Mouse (Mus musculus) hindbrain, embryonic 13.5 days (tissue): ENCODE results near the gene Mmd. TPM values are rescaled to one million over a fixed set of nuclear protein-coding genes. Genes with fewer than 3 reads are reported as not detected.
"Not testable (repeated sequence)": the region's sequence is repeated elsewhere in the genome, so short reads cannot be mapped to it uniquely, and the experiment has no call there.

Experiments used
- ATAC-seq: fragments of 200-750 bp; cut with Nextera tagmentation; 2 replicates; pipeline ENCODE4 v1.8.0; 2017; ENCODE audit warnings: moderate TSS enrichment; ENCODE audit not compliant: low FRiP score
- H3K27ac ChIP-seq: fragments of 300-500 bp; sonication (generic); 2 replicates; pipeline ENCODE4 v1.5.1; 2015; ENCODE audit warnings: inconsistent platforms, mild to moderate bottlenecking, moderate library complexity
- H3K27me3 ChIP-seq: fragments of 300-500 bp; sonication (generic); 2 replicates; pipeline ENCODE4 v1.6.1; 2015; ENCODE audit warnings: mild to moderate bottlenecking, inconsistent platforms
- H3K36me3 ChIP-seq: fragments of 300-500 bp; sonication (generic); 2 replicates; pipeline ENCODE4 v1.6.1; 2015; ENCODE audit warnings: mild to moderate bottlenecking, inconsistent platforms
- H3K4me1 ChIP-seq: fragments of 300-500 bp; sonication (generic); replicated peaks from 2 replicates; pipeline ENCODE4 v1.6.1; 2015; ENCODE audit warnings: inconsistent platforms
- H3K4me2 ChIP-seq: fragments of 300-500 bp; sonication (generic); 2 replicates; pipeline ENCODE4 v1.6.1; 2015; ENCODE audit warnings: inconsistent platforms, mild to moderate bottlenecking, moderate library complexity
- H3K4me3 ChIP-seq: fragments of 300-500 bp; sonication (generic); 2 replicates; pipeline ENCODE4 v1.5.1; 2015; ENCODE audit warnings: mild to moderate bottlenecking, inconsistent platforms
- H3K9ac ChIP-seq: fragments of 300-500 bp; sonication (generic); 2 replicates; pipeline ENCODE4 v1.6.1; 2015; ENCODE audit warnings: mild to moderate bottlenecking, inconsistent platforms
- H3K9me3 ChIP-seq: fragments of 300-500 bp; sonication (generic); 2 replicates; pipeline ENCODE4 v1.6.1; 2016; ENCODE audit warnings: inconsistent platforms
- WGBS: fragments of 180-500 bp; shearing (Covaris S2); methylation state at CpG from one replicate; pipeline ENCODE4 v1.1.7; 2015; 5-methylcytosine and 5-hydroxymethylcytosine counted together
- polyA plus RNA-seq: library from polyadenylated mRNA; unstranded; fragments of >200 nt; fragmentation: Nextera tagmentation; extraction: Ambion mirVana; gene quantifications from 2 replicates; pipeline ENCODE4 v1.2.1, GENCODE M21; 2015

The Mmd gene
- polyA plus RNA-seq, 1 experiment from 2014 or later: 114 TPM

DNA sequence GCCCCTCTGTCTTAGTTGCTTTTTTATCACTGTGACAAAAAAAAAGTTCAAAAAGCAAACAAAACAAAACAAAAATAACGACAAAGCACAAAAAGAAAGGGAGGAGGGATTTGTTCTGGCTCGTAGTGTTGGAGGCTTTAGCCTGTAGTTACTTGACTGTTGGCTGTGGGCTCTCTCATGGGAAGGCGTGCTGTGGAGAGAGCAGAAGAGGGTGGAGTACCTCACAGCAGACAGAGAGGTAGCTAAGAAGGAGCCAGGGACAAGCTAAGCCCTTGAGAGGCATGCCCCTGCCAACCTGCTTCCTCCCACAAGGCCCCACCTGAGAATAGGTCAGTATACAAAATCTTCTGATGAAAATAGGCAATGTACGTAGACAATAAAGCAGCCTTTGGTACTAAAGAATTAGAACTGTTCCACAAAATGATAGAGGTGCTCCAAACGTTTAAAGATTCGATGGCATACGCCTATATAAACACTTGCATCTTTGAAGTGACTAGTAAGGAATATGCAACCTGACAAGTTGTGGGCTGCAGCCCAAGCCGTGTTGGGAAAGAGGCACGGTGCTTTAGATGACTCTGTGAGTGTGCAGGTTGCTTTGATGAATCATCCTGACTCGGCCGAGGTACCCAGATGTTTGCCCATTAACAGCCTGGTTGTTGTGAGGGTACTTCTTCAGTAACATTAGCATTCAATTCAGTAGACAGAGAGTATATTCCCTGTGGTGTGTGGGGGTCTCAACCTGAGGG lies 21.0 kb downstream of the Mmd start:
- Histone ChIP-seq H3K36me3 (peaks cover 58% of the 10 kb centered on the region), H3K4me1 (peaks cover 17% of the 10 kb centered on the region), H3K27ac (no peak overlapping the region), H3K4me2 (no peak overlapping the region), H3K27me3 (no peaks in the 10 kb centered on the region), H3K9me3 (no peaks in the 10 kb centered on the region), H3K9ac (no peak overlapping the region), H3K4me3 (no peak overlapping the region)
- WGBS: 87% methylated on average over 11 of the region's 11 CpGs
- ATAC-seq: no peak

DNA sequence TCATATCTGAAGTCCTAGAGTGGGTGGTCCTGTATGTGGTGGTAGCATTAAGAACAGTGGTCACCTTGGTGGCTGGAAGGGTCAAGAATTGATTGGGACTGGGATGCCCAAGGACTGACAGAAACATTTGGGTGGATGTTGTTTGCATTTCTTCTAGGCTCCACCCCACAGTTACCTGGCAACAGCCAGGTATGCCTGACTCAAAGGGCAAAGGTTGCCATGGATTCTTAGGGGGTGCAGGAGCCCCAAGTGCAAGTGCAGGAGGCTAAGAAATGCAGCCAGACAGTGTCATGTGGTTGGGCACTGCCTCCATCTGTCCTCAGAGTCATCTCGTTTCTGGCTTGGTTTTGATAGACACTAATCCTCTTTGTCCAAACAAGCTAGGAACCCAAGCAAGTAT lies 24.9 kb downstream of the Mmd start:
- Histone ChIP-seq H3K27ac (no peak overlapping the region), H3K4me2 (no peak overlapping the region), H3K36me3 (peaks cover 57% of the 10 kb centered on the region), H3K27me3 (no peaks in the 10 kb centered on the region), H3K4me3 (no peak overlapping the region), H3K4me1 (peaks cover 11% of the 10 kb centered on the region), H3K9ac (no peak overlapping the region), H3K9me3 (no peaks in the 10 kb centered on the region)
- ATAC-seq: no peak
- WGBS: 73% methylated on average over 1 of the region's 1 CpGs

DNA sequence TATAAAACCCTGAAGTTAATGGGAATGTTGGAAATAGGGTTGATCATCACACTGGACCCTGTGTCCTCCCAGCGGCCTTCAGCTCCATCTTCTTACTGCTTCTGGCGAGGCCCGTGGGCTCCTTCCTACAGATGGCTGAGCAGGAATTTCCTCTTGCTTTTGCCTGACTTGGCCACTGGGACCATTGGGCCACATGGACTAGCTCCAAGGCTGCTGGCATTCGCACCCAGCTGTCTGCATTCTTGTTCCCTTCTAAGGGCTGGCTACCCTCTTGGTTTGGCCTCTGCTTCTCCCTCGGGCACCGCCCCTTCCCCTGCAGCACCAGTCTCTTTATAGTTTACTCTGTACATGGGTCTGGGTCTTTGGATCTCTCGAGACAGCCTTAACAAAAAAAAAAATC lies 26.4 kb downstream of the Mmd start:
- Histone ChIP-seq H3K4me1 (no peaks in the 10 kb centered on the region), H3K36me3 (peaks cover 50% of the 10 kb centered on the region), H3K9me3 (no peaks in the 10 kb centered on the region), H3K9ac (no peak overlapping the region), H3K27me3 (no peaks in the 10 kb centered on the region), H3K27ac (no peak overlapping the region), H3K4me3 (no peak overlapping the region), H3K4me2 (no peak overlapping the region)
- no peak for ATAC-seq
- 90% methylated on average over 7 of the region's 7 CpGs for WGBS

DNA sequence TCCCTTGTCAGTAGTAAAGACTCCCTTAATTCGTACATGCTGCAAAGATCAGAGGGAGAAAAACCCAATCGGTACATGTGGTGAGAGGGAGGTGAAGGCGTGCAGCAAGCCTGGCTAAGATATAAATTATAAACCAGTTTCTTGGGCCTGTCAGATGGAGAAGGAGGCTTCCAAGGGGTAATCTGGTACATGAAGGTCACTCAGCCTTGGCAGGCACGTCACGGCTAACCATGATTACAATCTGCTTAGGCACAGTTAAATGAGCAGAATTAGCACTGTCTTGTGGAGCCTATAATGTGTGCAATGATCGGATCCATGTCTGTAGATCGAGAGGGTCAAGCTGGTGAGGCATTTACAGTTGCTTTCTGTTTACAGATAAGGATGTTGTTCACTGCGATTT lies 26.9 kb downstream of the Mmd start:
- H3K4me1 ChIP-seq: no peaks in the 10 kb centered on the region
- no peak overlapping the region for H3K4me2 ChIP-seq
- WGBS: 90% methylated on average over 8 of the region's 8 CpGs
- no peak overlapping the region for H3K9ac ChIP-seq
- no peak overlapping the region for H3K27ac ChIP-seq
- ATAC-seq: no peak
- peaks cover 46% of the 10 kb centered on the region for H3K36me3 ChIP-seq
- no peaks in the 10 kb centered on the region for H3K9me3 ChIP-seq
- H3K27me3 ChIP-seq: no peaks in the 10 kb centered on the region
- no peak overlapping the region for H3K4me3 ChIP-seq

- Histone ChIP-seq H3K9ac (no peak overlapping the region), H3K4me3 (no peak overlapping the region), H3K9me3 (no peaks in the 10 kb centered on the region), H3K36me3 (peaks cover 43% of the 10 kb centered on the region), H3K4me1 (no peaks in the 10 kb centered on the region), H3K27ac (no peak overlapping the region), H3K27me3 (no peaks in the 10 kb centered on the region), H3K4me2 (no peak overlapping the region)
- no peak for ATAC-seq
- WGBS: 94% methylated on average over 12 of the region's 12 CpGs
Observed at GRCm38 (mm10) chr11:90276561-90276960, 27.3 kb downstream of the Mmd start.

- H3K36me3 ChIP-seq: peaks cover 18% of the 10 kb centered on the region
- H3K9me3 ChIP-seq: no peaks in the 10 kb centered on the region
- H3K4me3 ChIP-seq: no peak overlapping the region
- no peak for ATAC-seq
- 93% methylated on average over 5 of the region's 5 CpGs for WGBS
- no peak overlapping the region for H3K27ac ChIP-seq
- no peaks in the 10 kb centered on the region for H3K4me1 ChIP-seq
- no peak overlapping the region for H3K9ac ChIP-seq
- H3K27me3 ChIP-seq: no peaks in the 10 kb centered on the region
- no peak overlapping the region for H3K4me2 ChIP-seq
Observed at GRCm38 (mm10) chr11:90280069-90280468, 30.8 kb downstream of the Mmd start.

DNA sequence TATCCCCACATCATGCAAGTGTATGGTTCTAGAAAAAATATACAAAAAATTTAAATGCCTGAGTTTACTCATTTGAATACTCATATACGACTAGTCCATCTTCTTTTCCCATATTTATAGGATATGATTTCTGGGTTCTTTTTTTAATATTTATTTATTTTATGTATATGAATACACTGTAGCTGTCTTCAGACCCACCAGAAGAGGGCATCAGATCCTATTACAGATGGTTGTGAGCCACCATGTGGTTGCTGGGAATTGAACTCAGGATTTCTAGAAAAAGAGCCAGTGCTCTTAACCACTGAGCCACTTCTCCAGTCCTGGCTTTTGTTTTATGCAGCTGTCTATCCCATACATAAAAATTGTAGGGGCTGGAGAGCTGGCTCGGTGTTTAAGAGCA lies 32.7 kb downstream of the Mmd start:
- not testable (repeated sequence) for ATAC-seq, H3K9ac ChIP-seq, H3K27ac ChIP-seq, H3K27me3 ChIP-seq, H3K36me3 ChIP-seq, H3K4me1 ChIP-seq, H3K9me3 ChIP-seq, H3K4me2 ChIP-seq, H3K4me3 ChIP-seq
- WGBS: 96% methylated on average over 2 of the region's 2 CpGs

DNA sequence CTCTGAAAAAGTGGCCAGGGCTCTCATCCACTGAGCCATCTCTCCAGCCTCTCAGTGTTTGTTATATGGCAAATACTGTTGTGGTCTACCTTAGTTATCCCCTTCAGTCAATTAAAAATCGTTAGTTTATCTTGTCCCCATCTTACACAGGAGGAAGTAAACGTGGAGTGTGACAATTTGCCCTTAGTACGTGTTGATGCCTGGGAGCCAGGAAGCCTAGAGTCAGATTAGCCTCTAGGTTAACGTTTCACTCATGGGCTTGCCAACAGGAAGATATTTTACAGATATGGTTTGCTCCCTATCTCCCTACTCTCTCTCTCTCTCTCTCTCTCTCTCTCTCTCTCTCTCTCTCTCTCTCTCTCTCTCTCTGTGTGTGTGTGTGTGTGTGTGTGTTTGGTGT lies 33.9 kb downstream of the Mmd start:
- Histone ChIP-seq H3K27me3 (no peaks in the 10 kb centered on the region), H3K4me2 (no peak overlapping the region), H3K4me1 (no peaks in the 10 kb centered on the region), H3K9me3 (no peaks in the 10 kb centered on the region), H3K27ac (no peak overlapping the region), H3K9ac (no peak overlapping the region), H3K36me3 (no peaks in the 10 kb centered on the region), H3K4me3 (no peak overlapping the region)
- no peak for ATAC-seq
- WGBS: 85% methylated on average over 4 of the region's 4 CpGs

- 87% methylated on average over 6 of the region's 6 CpGs for WGBS
- no peaks in the 10 kb centered on the region for H3K27me3 ChIP-seq
- H3K4me2 ChIP-seq: no peak overlapping the region
- H3K27ac ChIP-seq: no peak overlapping the region
- ATAC-seq: no peak
- H3K4me1 ChIP-seq: no peaks in the 10 kb centered on the region
- no peaks in the 10 kb centered on the region for H3K36me3 ChIP-seq
- no peak overlapping the region for H3K9ac ChIP-seq
- H3K9me3 ChIP-seq: no peaks in the 10 kb centered on the region
- no peak overlapping the region for H3K4me3 ChIP-seq
Observed at GRCm38 (mm10) chr11:90283601-90284000, 34.3 kb downstream of the Mmd start.

- Histone ChIP-seq H3K4me2 (no peak overlapping the region), H3K36me3 (no peaks in the 10 kb centered on the region), H3K9ac (no peak overlapping the region), H3K4me1 (no peaks in the 10 kb centered on the region), H3K4me3 (no peak overlapping the region), H3K9me3 (no peaks in the 10 kb centered on the region), H3K27ac (no peak overlapping the region), H3K27me3 (no peaks in the 10 kb centered on the region)
- ATAC-seq: no peak
- 76% methylated on average over 2 of the region's 2 CpGs for WGBS
Observed at GRCm38 (mm10) chr11:90284079-90284478, 34.8 kb downstream of the Mmd start.

- Histone ChIP-seq H3K4me3 (no peak overlapping the region), H3K9me3 (no peaks in the 10 kb centered on the region), H3K27me3 (no peaks in the 10 kb centered on the region), H3K36me3 (no peaks in the 10 kb centered on the region), H3K4me2 (no peak overlapping the region), H3K4me1 (no peaks in the 10 kb centered on the region), H3K27ac (no peak overlapping the region), H3K9ac (no peak overlapping the region)
- ATAC-seq: no peak
- 76% methylated on average over 4 of the region's 4 CpGs for WGBS
Observed at GRCm38 (mm10) chr11:90284623-90285022, 35.4 kb downstream of the Mmd start.

GRCm38 (mm10) chr11:90286550-90287154 lies 37.4 kb downstream of the Mmd start:
- 92% methylated on average over 6 of the region's 6 CpGs for WGBS
- H3K36me3 ChIP-seq: no peaks in the 10 kb centered on the region
- no peak overlapping the region for H3K4me2 ChIP-seq
- ATAC-seq: no peak
- H3K4me1 ChIP-seq: no peaks in the 10 kb centered on the region
- H3K9ac ChIP-seq: no peak overlapping the region
- no peaks in the 10 kb centered on the region for H3K9me3 ChIP-seq
- H3K27me3 ChIP-seq: no peaks in the 10 kb centered on the region
- no peak overlapping the region for H3K4me3 ChIP-seq
- no peak overlapping the region for H3K27ac ChIP-seq

DNA sequence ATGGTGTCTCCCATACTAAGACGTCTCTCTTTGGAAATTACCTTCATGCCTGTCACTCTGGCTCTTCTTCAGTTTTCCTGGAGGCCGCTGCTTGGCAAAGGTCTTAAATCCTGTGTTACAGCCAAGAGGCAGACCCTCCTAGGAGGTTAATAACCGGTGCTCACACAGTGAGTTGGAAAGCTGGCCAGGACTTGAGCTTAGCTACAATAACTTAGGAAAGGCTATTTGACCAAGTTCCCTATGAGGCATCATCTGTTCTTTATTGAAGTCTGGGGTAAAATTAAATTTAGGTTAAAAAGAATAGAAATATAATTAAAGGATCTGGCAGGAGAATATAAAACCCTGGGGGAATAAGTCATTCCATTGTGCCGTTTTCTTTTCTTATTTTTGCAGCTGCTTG lies 41.9 kb downstream of the Mmd start:
- no peak for ATAC-seq

More for the DNA sequence above, 41.9 kb downstream of the Mmd start:
- Histone ChIP-seq H3K27me3 (no peaks in the 10 kb centered on the region), H3K4me2 (no peak overlapping the region), H3K4me1 (no peaks in the 10 kb centered on the region), H3K4me3 (no peak overlapping the region), H3K9ac (no peak overlapping the region), H3K36me3 (no peaks in the 10 kb centered on the region), H3K9me3 (no peaks in the 10 kb centered on the region), H3K27ac (no peak overlapping the region)
- 75% methylated on average over 4 of the region's 4 CpGs for WGBS
